Mouse (Mus musculus) heart, adult 2 months (tissue): ENCODE data around the gene Pla2r1. TPM values are rescaled to one million over a fixed set of nuclear protein-coding genes. Genes with fewer than 3 reads are reported as not detected.

Experiments used
- DNase-seq, 2 experiments: peaks; one replicate each; pipeline ENCODE4 v3.0.0; 2021
- H3K27ac ChIP-seq: fragments of 200-600 bp; 2 replicates; pipeline ENCODE4 v1.8.1; 2022
- H3K27me3 ChIP-seq: fragments of 200-500 bp; 2 replicates; pipeline ENCODE4 v1.6.1; 2012; ENCODE audit warnings: mild to moderate bottlenecking, low read length, inconsistent platforms, mixed read lengths; ENCODE audit not compliant: control insufficient read depth, insufficient read depth
- H3K36me3 ChIP-seq: fragments of 200-500 bp; 2 replicates; pipeline ENCODE4 v1.6.1; 2012; ENCODE audit warnings: low read length, inconsistent platforms; ENCODE audit not compliant: control insufficient read depth, insufficient read depth
- H3K4me1 ChIP-seq: fragments of 200-500 bp; 2 replicates; pipeline ENCODE4 v1.6.1; 2011; ENCODE audit warnings: low read length; ENCODE audit not compliant: control insufficient read depth, insufficient read depth
- H3K4me3 ChIP-seq: fragments of 200-600 bp; 2 replicates; pipeline ENCODE4 v1.8.1; 2022
- H3K79me2 ChIP-seq: fragments of 200-500 bp; replicated peaks from 2 replicates; pipeline ENCODE4 v1.6.1; 2012; ENCODE audit warnings: mild to moderate bottlenecking, inconsistent platforms, low read length, moderate library complexity, mixed read lengths; ENCODE audit not compliant: control insufficient read depth, insufficient read depth
- H3K9ac ChIP-seq: fragments of 200-500 bp; 2 replicates; pipeline ENCODE4 v1.6.1; 2012; ENCODE audit warnings: low read depth, mild to moderate bottlenecking, control low read depth, inconsistent platforms, low read length, mixed read lengths
- CTCF ChIP-seq: fragments of 200-600 bp; IDR thresholded peaks from 2 replicates; pipeline ENCODE4 v1.8.1; 2022; ENCODE audit warnings: antibody characterized with exemption, mild to moderate bottlenecking, moderate library complexity
- EP300 ChIP-seq: fragments of 200-500 bp; IDR thresholded peaks from 2 replicates; pipeline ENCODE4 v1.6.1; 2011; ENCODE audit warnings: low read depth, low read length, control low read depth; ENCODE audit not compliant: insufficient read depth
- POLR2A ChIP-seq: fragments of 200-500 bp; IDR thresholded peaks from 2 replicates; pipeline ENCODE4 v1.6.1; 2011; ENCODE audit warnings: mild to moderate bottlenecking, low read depth, low read length, control low read depth; ENCODE audit not compliant: insufficient read depth
- WGBS: fragments of 180-500 bp; shearing (Covaris S2); methylation state at CpG from one replicate; pipeline ENCODE4 v1.1.7; 2018; 5-methylcytosine and 5-hydroxymethylcytosine counted together
- intact Hi-C: fragments of 180-260 bp; cut with DNase I; formaldehyde crosslinking; loops from one replicate; pipeline ENCODE4 v1.15.1; 2025
- polyA plus RNA-seq: library from polyadenylated mRNA; depleted of rRNA; stranded (reverse); fragments of >200 nt; gene quantifications from 2 replicates; pipeline ENCODE4 v1.2.3, GENCODE M21; 2012
- total RNA-seq, 2 experiments: library from RNA; stranded (reverse); gene quantifications; 2 replicates each; pipeline ENCODE4 v1.2.3; 2021

Gene Pla2r1
- total and polyA plus RNA-seq, 3 experiments = 1.4 to 1.9 (median 1.7) TPM

DNA sequence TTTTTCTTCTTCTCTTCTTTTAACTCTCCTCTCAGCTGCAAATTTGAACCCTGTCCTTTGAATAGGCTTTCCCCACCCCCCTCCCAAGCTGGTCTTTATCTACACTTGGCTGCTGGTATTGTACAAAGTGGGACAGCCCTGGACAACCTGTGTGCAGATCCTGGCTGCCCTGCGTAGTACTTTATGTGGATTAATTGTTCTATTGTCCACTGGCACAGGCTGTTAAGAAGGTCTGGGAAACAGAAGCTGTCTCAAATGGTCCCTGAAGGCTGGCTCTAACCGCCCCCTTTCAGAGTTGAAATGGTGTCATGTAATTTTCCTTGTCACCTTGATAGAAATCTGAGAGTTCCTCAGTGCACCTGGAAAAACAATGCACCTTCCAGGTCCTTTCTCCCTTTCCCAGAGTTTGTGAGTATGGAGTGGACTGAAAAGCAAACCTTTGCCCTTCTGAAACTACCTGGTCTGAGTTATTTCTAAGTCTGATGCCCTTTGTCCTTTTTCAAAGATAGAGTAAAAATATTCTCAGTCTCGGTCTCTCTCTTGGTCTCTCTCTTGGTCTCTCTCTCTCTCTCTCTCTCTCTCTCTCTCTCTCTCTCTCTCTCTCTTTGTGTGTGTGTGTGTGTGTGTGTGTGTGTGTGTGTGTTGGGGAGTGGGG lies 101.9 kb downstream of the Pla2r1 start:
- H3K4me3 ChIP-seq = no peak overlapping the region
- H3K27me3 ChIP-seq = no peaks in the 10 kb centered on the region; the same call in 1 of the 2 replicates
- H3K27ac ChIP-seq = no peak overlapping the region
- no peak for DNase-seq
- H3K4me1 ChIP-seq = peaks cover 1% of the 10 kb centered on the region; the same call in 1 of the 2 replicates
- H3K9ac ChIP-seq = no peak overlapping the region
- intact Hi-C loops = no loop called here
- 72% methylated on average over 3 of the region's 3 CpGs for WGBS
- no peaks in the 10 kb centered on the region for H3K36me3 ChIP-seq
- TF ChIP-seq CTCF (no peak), POLR2A (no peak), EP300 (no peak)
- no peaks in the 10 kb centered on the region for H3K79me2 ChIP-seq

DNA sequence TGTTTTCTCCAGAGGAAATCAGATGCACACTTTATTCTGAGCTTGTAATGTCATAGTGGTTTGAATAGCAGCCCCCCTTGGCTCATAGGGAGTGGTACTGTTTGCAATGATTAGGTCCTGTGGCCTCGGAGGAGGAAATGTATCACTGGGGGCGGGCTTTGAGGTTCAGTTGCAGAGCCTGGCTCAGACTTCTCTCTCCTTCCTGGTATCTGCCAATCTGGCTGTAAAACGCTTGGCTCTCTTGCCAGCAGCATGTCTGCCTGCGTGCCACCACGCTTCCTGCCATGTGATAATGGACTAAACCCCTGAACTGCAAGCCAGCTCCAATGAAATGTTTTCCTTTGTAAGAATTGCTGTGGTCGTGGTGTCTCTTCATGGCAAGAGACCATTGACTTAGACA lies 103.4 kb downstream of the Pla2r1 start:
- no peaks in the 10 kb centered on the region; the same call in 1 of the 2 replicates for H3K27me3 ChIP-seq
- no peak for TF ChIP-seq CTCF
- no peak for TF ChIP-seq EP300
- no peak for TF ChIP-seq POLR2A
- no peak overlapping the region for H3K4me3 ChIP-seq
- intact Hi-C loops = no loop called here
- WGBS = 33% methylated on average over 6 of the region's 6 CpGs
- peaks cover 1% of the 10 kb centered on the region; the same call in 1 of the 2 replicates for H3K4me1 ChIP-seq
- DNase-seq = no peak
- no peak overlapping the region for H3K27ac ChIP-seq
- no peaks in the 10 kb centered on the region for H3K79me2 ChIP-seq
- H3K9ac ChIP-seq = no peak overlapping the region
- H3K36me3 ChIP-seq = no peaks in the 10 kb centered on the region

DNA sequence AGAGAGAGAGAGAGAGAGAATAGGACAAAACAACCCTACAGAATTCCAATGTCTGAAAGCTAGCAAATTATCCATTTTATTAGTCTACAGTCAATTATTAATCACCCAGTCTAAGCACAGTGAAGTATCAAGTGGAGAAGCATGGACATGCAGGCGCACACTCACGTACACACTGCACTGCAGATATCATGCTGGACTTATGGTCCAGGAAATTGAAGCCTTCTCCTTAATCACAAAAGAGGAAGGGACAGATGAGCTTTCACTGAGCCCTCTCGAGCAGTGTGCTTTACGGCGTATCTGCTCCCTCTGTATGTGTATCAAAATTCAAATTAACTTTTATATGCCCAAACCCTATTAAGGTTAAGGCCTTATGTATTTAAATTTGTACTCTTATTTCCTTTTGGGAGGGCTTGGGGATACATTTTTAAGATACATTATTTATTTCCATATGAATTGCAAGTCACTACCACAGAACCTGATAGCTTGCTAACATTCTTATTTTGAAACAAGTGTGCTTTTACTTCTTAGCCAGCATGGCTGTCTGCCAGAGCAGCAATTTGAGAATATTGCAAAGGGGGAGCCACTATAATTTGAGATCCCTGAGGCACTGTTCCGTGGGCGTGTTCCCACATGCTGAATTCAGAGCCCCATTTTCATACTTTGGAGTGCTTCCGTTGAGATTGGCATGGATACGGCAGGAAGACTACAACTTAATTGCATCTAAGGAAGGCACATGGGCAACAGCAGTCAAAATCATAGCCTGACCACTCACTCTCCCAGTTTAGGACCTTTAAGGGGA lies 108.2 kb downstream of the Pla2r1 start:
- intact Hi-C loops = no loop called here
- Histone ChIP-seq H3K4me3 (no peak overlapping the region), H3K27ac (no peak overlapping the region), H3K4me1 (peaks cover 1% of the 10 kb centered on the region; the same call in 1 of the 2 replicates), H3K27me3 (no peaks in the 10 kb centered on the region; the same call in 1 of the 2 replicates), H3K79me2 (no peaks in the 10 kb centered on the region), H3K36me3 (no peaks in the 10 kb centered on the region), H3K9ac (no peak overlapping the region)
- 77% methylated on average over 9 of the region's 9 CpGs for WGBS
- TF ChIP-seq CTCF = no peak
- no peak for TF ChIP-seq POLR2A
- TF ChIP-seq EP300 = no peak
- DNase-seq = no peak

DNA sequence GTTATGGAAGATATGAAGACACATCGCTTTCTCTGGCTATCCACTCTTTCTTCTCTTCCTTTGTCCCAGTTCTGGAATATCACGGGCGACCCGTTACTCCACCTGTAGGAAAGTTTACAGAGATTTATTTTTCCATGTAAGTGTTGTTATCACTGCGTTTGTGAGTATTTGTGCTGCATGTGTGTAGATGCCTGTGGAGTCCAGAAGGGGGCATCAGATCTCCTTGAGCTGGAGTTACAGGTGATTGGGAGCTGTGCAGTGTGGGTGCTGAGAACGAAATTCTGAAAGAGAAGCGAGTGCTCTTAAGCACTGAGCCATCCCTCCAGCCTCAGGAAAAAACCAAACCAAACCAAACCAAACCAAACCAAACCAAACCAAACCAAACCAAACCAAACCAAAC lies 109.8 kb downstream of the Pla2r1 start:
- intact Hi-C loops = no loop called here
- Histone ChIP-seq H3K27ac (no peak overlapping the region), H3K79me2 (no peaks in the 10 kb centered on the region), H3K4me1 (no peaks in the 10 kb centered on the region), H3K9ac (no peak overlapping the region), H3K36me3 (no peaks in the 10 kb centered on the region), H3K27me3 (no peaks in the 10 kb centered on the region), H3K4me3 (no peak overlapping the region)
- no peak for DNase-seq
- WGBS = 91% methylated on average over 7 of the region's 7 CpGs
- no peak for TF ChIP-seq POLR2A
- TF ChIP-seq EP300 = no peak
- 0 out of 2 replicates have a peak, but pooled peaks have one; percentile 10 for TF ChIP-seq CTCF

DNA sequence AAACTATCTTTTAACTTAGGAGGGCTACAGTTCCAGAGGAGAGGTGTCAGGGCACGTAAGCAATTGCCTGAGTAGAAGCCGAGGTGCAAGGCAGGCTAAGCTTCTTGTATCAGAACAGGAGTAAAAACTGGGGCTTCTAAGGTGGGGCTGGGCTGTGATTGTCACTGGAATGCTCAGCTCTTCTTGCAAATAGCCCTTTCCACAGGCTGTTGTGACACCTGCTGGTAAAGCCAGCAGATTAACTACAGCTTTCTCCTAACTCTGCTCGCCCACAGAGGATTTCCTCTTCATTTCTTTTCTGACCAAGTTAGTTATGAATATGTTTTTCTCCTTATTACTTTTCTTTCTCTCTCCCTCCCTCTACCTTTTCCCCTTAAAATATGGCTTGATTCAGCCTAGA lies 111.2 kb downstream of the Pla2r1 start:
- H3K27ac ChIP-seq = no peak overlapping the region
- DNase-seq = no peak
- H3K36me3 ChIP-seq = no peaks in the 10 kb centered on the region
- H3K79me2 ChIP-seq = no peaks in the 10 kb centered on the region
- WGBS = 35% methylated on average over 3 of the region's 3 CpGs
- H3K4me1 ChIP-seq = no peaks in the 10 kb centered on the region
- TF ChIP-seq CTCF (peak; percentile 34), EP300 (no peak)
- intact Hi-C loops = no loop called here
- H3K4me3 ChIP-seq = no peak overlapping the region
- H3K27me3 ChIP-seq = no peaks in the 10 kb centered on the region
- no peak overlapping the region for H3K9ac ChIP-seq

DNA sequence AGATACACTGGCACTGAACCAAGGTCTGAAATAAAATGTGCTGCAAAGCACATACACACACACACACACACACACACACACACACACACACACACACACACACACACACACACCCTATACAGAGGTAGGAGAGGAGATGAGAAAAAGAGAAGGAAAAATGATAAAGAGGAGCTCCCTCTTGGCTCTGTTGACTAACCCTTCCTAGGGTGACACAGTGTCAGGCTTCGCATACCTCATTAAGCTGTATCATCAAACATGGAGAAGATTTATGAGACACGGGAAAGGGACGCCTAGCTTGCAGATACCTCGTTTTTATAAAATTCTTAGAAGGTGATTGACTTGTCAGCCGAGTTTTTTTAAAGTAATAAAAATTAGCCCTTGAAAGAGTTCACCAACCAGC lies 116.3 kb downstream of the Pla2r1 start:
- Histone ChIP-seq H3K27ac (no peak overlapping the region), H3K9ac (no peak overlapping the region), H3K4me1 (no peaks in the 10 kb centered on the region), H3K4me3 (no peak overlapping the region), H3K36me3 (no peaks in the 10 kb centered on the region), H3K79me2 (no peaks in the 10 kb centered on the region), H3K27me3 (no peaks in the 10 kb centered on the region)
- no peak for TF ChIP-seq POLR2A
- no peak for TF ChIP-seq EP300
- TF ChIP-seq CTCF = no peak
- no peak for DNase-seq
- intact Hi-C loops = no loop called here
- 89% methylated on average over 5 of the region's 5 CpGs for WGBS
